Mouse (Mus musculus) heart, embryonic 11.5 days (tissue): Measurements from ENCODE around the gene Dhx40. TPM values are rescaled to one million over a fixed set of nuclear protein-coding genes. Genes with fewer than 3 reads are reported as not detected.
"Not testable (repeated sequence)": the region's sequence is repeated elsewhere in the genome, so short reads cannot be mapped to it uniquely, and the experiment has no call there.

Experiments used
- ATAC-seq: fragments of 200-750 bp; cut with Nextera tagmentation; replicated peaks from 2 replicates; pipeline ENCODE4 v1.8.0; 2017; ENCODE audit warnings: moderate library complexity; ENCODE audit not compliant: insufficient number of reproducible peaks, low FRiP score, low TSS enrichment
- H3K27ac ChIP-seq: fragments of 300-500 bp; sonication (generic); 2 replicates; pipeline ENCODE4 v1.5.1; 2014; ENCODE audit warnings: mild to moderate bottlenecking, low read depth, low read length
- H3K27me3 ChIP-seq: fragments of 300-500 bp; sonication (generic); 2 replicates; pipeline ENCODE4 v1.6.1; 2014; ENCODE audit warnings: mild to moderate bottlenecking, low read length, mixed read lengths; ENCODE audit not compliant: control insufficient read depth, insufficient read depth
- H3K36me3 ChIP-seq: fragments of 300-500 bp; sonication (generic); 2 replicates; pipeline ENCODE4 v1.6.1; 2014; ENCODE audit warnings: mild to moderate bottlenecking, low read length, moderate library complexity, mixed read lengths; ENCODE audit not compliant: control insufficient read depth, insufficient read depth
- H3K4me1 ChIP-seq: fragments of 300-500 bp; sonication (generic); 2 replicates; pipeline ENCODE4 v1.6.1; 2014; ENCODE audit warnings: low read length; ENCODE audit not compliant: control insufficient read depth, insufficient read depth
- H3K4me2 ChIP-seq: fragments of 300-500 bp; sonication (generic); 2 replicates; pipeline ENCODE4 v1.6.1; 2014; ENCODE audit warnings: mild to moderate bottlenecking, moderate library complexity
- H3K4me3 ChIP-seq: fragments of 300-500 bp; sonication (generic); 2 replicates; pipeline ENCODE4 v1.5.1; 2014; ENCODE audit warnings: low read depth, low read length
- H3K9ac ChIP-seq: fragments of 300-500 bp; sonication (generic); 2 replicates; pipeline ENCODE4 v1.6.1; 2014; ENCODE audit warnings: mild to moderate bottlenecking, low read depth, low read length, moderate library complexity
- H3K9me3 ChIP-seq: fragments of 300-500 bp; sonication (generic); replicated peaks from 2 replicates; pipeline ENCODE4 v1.6.1; 2016; ENCODE audit warnings: low read length; ENCODE audit not compliant: control insufficient read depth
- WGBS: fragments of 180-500 bp; shearing (Covaris S2); extraction: QIAGEN DNeasy Blood & Tissue Kit; methylation state at CpG from one replicate; pipeline ENCODE4 v1.1.7; 2014; ENCODE audit not compliant: insufficient replicate concordance; 5-methylcytosine and 5-hydroxymethylcytosine counted together
- polyA plus RNA-seq: library from polyadenylated mRNA; unstranded; fragments of >200 nt; fragmentation: Nextera tagmentation; extraction: Ambion mirVana; gene quantifications from 2 replicates; pipeline ENCODE4 v1.2.1, GENCODE M21; 2014

Gene Dhx40
- polyA plus RNA-seq, 1 experiment from 2014 or later = 15.0 TPM

GRCm38 (mm10) chr11:86810572-86811325, 3.2 kb upstream of the Dhx40 start:
- H3K4me2 ChIP-seq = no peak overlapping the region
- H3K9ac ChIP-seq = no peak overlapping the region
- 86% methylated on average over 2 of the region's 2 CpGs for WGBS
- no peak overlapping the region for H3K4me3 ChIP-seq
- H3K9me3 ChIP-seq = no peaks in the 10 kb centered on the region
- no peaks in the 10 kb centered on the region for H3K27me3 ChIP-seq
- no peaks in the 10 kb centered on the region for H3K36me3 ChIP-seq
- no peak for ATAC-seq
- 0 out of 2 replicates have a peak, but pooled peaks cover 2% of the 10 kb centered on the region for H3K4me1 ChIP-seq
- H3K27ac ChIP-seq = no peak overlapping the region

DNA sequence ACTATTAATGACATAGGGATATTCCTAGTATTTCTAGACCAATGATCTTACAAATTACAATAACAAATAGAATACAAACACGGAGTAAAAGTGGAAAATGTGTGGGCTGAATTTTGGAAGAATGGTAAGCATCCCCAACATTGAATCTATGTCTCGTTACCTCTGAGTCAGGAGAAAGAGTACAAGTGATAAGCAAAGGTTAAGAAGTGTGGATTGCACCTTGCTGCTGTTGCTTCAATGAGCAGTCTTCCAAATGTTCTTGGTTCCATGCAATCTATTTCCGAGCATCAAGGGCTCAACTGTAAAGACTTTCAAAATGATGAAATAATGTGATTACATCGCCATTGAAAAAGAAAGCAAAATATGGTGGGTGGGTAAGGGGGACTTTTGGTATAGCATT, 2.3 kb upstream of the Dhx40 start:
- H3K27me3 ChIP-seq = no peaks in the 10 kb centered on the region
- H3K36me3 ChIP-seq = no peaks in the 10 kb centered on the region
- ATAC-seq = no peak
- H3K9me3 ChIP-seq = no peaks in the 10 kb centered on the region
- 56% methylated on average over 4 of the region's 4 CpGs for WGBS
- no peak overlapping the region for H3K4me2 ChIP-seq
- no peak overlapping the region for H3K4me3 ChIP-seq
- H3K4me1 ChIP-seq = 0 out of 2 replicates have a peak, but pooled peaks cover 2% of the 10 kb centered on the region
- no peak overlapping the region for H3K27ac ChIP-seq
- H3K9ac ChIP-seq = no peak overlapping the region

GRCm38 (mm10) chr11:86807001-86807477, 507 bp downstream of the Dhx40 start:
- no peak for ATAC-seq
- Histone ChIP-seq H3K9me3 (no peaks in the 10 kb centered on the region), H3K4me3 (peak overlapping the region; percentile 89), H3K9ac (peak overlapping the region; percentile 76), H3K36me3 (peaks cover 9% of the 10 kb centered on the region), H3K4me1 (0 out of 2 replicates have a peak, but pooled peaks cover 2% of the 10 kb centered on the region), H3K27me3 (no peaks in the 10 kb centered on the region), H3K27ac (peak overlapping the region; percentile 58; the same call in 1 of the 2 replicates), H3K4me2 (peak overlapping the region; percentile 77)
- under 1% methylated on average over 25 of the region's 25 CpGs for WGBS

DNA sequence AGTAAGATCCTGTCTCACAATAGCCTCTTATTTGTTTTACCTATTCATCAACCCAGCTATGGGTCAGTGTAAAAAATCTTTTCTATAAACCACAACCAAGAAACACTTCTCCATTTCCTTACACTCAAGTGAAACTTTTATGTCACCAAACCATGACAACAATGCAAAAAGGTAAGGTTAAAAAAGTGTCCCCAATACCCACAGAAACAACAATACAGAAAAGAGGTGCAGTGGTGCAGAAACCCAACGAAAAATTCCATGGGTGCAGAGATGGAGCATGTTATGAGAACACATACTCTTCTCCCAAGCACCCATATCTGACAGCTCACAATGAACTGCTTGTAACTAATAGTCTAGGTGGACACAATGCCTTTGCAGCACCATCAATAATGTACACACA, 13.4 kb downstream of the Dhx40 start:
- Histone ChIP-seq H3K27ac (no peak overlapping the region), H3K4me3 (no peak overlapping the region), H3K27me3 (no peaks in the 10 kb centered on the region), H3K9ac (no peak overlapping the region), H3K9me3 (no peaks in the 10 kb centered on the region), H3K36me3 (peaks cover 9% of the 10 kb centered on the region), H3K4me2 (no peak overlapping the region), H3K4me1 (no peaks in the 10 kb centered on the region)
- no peak for ATAC-seq
- 85% methylated on average over 1 of the region's 1 CpGs for WGBS

GRCm38 (mm10) chr11:86787436-86787835, 20.1 kb downstream of the Dhx40 start:
- not testable (repeated sequence) for ATAC-seq, H3K9me3 ChIP-seq

DNA sequence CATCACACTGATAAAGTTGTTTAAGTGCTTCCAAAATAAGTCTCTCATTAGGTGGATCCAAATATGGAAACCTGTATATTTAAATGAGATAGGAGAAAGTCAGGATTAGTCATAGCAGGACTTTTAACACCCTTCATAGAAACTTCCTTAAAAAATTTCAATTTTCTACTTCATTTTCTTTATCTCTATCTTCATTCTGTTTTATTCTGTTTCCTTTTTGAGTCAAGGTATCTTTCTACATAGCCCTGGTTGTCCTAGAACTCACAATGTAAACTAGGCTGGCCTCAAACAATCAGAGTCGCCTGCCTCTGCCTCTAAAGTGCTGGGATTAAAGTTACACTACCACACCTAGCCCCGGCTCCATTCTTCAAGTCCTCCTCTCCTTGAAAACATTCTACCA, 21.8 kb downstream of the Dhx40 start:
- H3K27ac ChIP-seq = no peak overlapping the region
- no peak for ATAC-seq
- WGBS = 93% methylated on average over 2 of the region's 2 CpGs
- no peak overlapping the region for H3K9ac ChIP-seq
- no peaks in the 10 kb centered on the region for H3K27me3 ChIP-seq
- H3K4me3 ChIP-seq = no peak overlapping the region
- H3K36me3 ChIP-seq = peaks cover 18% of the 10 kb centered on the region
- H3K4me2 ChIP-seq = no peak overlapping the region
- no peaks in the 10 kb centered on the region for H3K4me1 ChIP-seq
- no peaks in the 10 kb centered on the region for H3K9me3 ChIP-seq

More at GRCm38 (mm10) chr11:86787436-86787835, 20.1 kb downstream of the Dhx40 start:
- H3K4me2 ChIP-seq, H3K27ac ChIP-seq, H3K4me1 ChIP-seq, H3K9ac ChIP-seq, H3K27me3 ChIP-seq, H3K4me3 ChIP-seq: not testable (repeated sequence)
- peaks cover 18% of the 10 kb centered on the region for H3K36me3 ChIP-seq
- WGBS = 92% methylated on average over 5 of the region's 5 CpGs

DNA sequence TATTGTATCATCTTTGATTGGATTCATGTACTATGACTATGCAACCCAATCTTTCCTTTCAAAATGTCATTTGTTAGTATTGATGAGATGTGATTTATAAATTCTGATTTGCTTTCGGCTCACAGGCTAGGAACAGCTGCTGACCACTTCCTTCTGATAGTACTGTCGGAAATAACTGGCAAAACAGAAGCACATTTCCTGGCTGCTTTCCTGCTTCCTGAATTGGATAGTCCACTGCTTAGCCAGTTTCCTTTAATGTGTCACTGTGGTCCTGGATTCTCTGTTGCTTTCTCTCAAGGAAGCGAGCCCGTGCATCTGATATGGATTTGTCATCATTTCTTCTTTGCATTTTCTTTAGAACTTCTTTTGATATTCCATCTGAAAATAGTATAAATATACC, 37.7 kb downstream of the Dhx40 start:
- 64% methylated on average over 4 of the region's 4 CpGs for WGBS
- Histone ChIP-seq H3K4me2 (no peak overlapping the region), H3K4me1 (no peaks in the 10 kb centered on the region), H3K9me3 (no peaks in the 10 kb centered on the region), H3K27me3 (no peaks in the 10 kb centered on the region), H3K27ac (no peak overlapping the region), H3K9ac (no peak overlapping the region), H3K4me3 (no peak overlapping the region), H3K36me3 (no peaks in the 10 kb centered on the region)
- no peak for ATAC-seq

DNA sequence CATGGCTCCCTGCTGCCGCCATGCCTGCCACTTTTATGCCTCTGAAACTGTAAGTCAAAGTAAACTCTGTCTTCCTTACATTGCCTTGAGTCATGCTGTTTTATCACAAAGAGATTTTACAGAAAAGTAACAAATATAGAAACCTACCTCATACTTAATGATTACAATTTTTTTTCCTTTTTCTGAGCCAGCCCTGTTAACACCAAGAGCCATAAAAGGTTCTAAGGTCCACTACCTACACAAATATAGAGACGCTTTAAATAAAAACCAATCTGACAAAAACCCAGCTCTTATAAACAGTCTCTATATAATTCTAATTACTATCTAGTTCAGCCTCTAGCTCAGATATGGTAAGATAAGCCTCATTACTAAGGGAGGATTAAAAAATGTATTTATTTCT, 43.0 kb downstream of the Dhx40 start:
- 85% methylated on average over 2 of the region's 2 CpGs for WGBS
- Histone ChIP-seq H3K27me3 (no peaks in the 10 kb centered on the region), H3K4me2 (no peak overlapping the region), H3K27ac (no peak overlapping the region), H3K9me3 (no peaks in the 10 kb centered on the region), H3K36me3 (no peaks in the 10 kb centered on the region), H3K4me1 (no peaks in the 10 kb centered on the region), H3K9ac (no peak overlapping the region), H3K4me3 (no peak overlapping the region)
- no peak for ATAC-seq

GRCm38 (mm10) chr11:86763127-86763526, 44.4 kb downstream of the Dhx40 start:
- not testable (repeated sequence) for H3K4me2 ChIP-seq, H3K27me3 ChIP-seq, ATAC-seq, H3K4me1 ChIP-seq, H3K4me3 ChIP-seq, H3K9me3 ChIP-seq, H3K9ac ChIP-seq, H3K36me3 ChIP-seq, H3K27ac ChIP-seq
- 95% methylated on average over 11 of the region's 11 CpGs for WGBS
